Mouse (Mus musculus) left cerebral cortex, postnatal 4 days (tissue): ENCODE measurements around the gene Gnb1l. TPM values are rescaled to one million over a fixed set of nuclear protein-coding genes. Genes with fewer than 3 reads are reported as not detected.

Experiments
- DNase-seq: peaks from one replicate; pipeline ENCODE4 v3.0.0-alpha.2; 2022
- intact Hi-C: fragments of 180-260 bp; cut with DNase I; formaldehyde crosslinking; loops from one replicate; pipeline ENCODE4 v1.15.1; 2025
- total RNA-seq, 2 experiments: library from RNA; stranded (reverse); gene quantifications; 2 replicates each; pipeline ENCODE4 v1.2.3; 2021

Gene Gnb1l
- total RNA-seq, 2 experiments from 2014 or later: 9.0 to 9.2 TPM

GRCm38 (mm10) chr16:18543151-18543829 lies 44.8 kb downstream of the Gnb1l start:
- peak; percentile 59 for DNase-seq
- intact Hi-C loops: no loop called here

DNA sequence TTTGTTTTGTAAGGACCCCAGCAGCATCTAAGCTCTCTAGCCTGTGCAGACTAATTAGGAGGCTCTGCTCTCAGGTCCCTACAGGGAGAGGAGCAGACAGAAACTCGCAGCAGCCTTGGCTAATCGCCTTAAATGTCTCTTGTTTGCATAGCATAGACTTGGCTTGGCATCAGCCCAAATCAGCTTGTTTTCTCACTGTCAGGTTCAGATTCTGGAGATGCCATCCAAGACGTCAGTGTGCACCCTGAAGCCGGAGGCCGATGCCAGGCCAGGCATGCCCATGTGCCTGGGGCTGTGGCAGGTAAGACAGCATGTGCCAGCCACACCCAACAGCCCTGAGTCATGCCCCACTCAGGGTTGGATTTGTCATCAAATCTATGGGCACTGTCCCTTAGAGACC lies 49.4 kb downstream of the Gnb1l start:
- intact Hi-C loops: no loop called here
- peak; percentile 12 for DNase-seq

DNA sequence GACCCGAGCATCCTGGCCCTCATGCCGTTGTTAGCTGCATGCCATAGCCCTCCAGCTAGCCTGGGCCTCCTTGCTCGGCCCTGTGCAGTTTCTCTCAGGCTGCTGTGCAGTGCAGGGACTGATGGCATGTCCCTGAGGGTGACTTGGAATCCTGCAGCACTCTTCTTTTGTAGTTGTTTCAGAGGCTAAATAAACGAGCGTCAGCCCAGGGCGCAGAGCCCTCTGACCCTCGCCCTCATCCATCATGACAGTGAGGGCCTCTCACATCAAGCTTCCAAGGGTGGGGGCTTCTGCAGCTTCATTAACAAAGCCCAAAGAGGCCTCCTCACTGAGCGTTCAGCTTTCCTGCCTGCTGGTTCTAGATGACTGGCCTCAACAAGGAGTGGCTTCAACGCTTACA lies 53.1 kb downstream of the Gnb1l start:
- intact Hi-C loops: no loop called here
- no peak for DNase-seq

DNA sequence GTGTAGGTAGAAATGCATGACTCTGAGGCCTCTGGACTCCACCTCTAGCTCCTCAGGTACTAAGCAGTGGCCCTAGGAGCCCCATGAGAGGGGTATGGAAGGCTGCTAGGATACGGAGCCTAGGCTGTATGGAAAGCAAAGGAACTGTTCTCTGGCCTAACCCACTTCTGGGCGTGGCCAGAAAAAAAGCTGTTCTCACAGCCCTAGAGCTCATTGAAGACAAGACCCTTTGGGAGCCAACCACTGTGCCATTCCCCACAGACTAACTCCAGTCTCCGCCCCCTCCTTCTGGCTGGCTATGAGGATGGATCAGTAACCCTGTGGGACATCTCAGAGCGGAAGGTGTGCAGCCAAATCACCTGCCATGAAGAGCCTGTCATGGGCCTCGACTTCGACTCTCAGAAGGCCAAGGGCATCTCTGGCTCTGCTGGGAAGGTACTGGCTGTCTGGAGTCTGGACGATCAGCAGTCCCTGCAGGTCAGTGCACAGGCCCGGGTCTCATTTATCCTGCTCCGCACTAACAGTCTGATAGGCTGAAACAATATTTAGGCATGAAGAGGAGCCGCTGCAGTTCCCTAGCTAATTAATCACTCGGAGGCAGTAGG lies 53.7 kb downstream of the Gnb1l start:
- intact Hi-C loops: no loop called here

GRCm38 (mm10) chr16:18554721-18555120 lies 56.2 kb downstream of the Gnb1l start:
- intact Hi-C loops: no loop called here
- no peak for DNase-seq

More for the DNA sequence above, 53.7 kb downstream of the Gnb1l start:
- no peak for DNase-seq

DNA sequence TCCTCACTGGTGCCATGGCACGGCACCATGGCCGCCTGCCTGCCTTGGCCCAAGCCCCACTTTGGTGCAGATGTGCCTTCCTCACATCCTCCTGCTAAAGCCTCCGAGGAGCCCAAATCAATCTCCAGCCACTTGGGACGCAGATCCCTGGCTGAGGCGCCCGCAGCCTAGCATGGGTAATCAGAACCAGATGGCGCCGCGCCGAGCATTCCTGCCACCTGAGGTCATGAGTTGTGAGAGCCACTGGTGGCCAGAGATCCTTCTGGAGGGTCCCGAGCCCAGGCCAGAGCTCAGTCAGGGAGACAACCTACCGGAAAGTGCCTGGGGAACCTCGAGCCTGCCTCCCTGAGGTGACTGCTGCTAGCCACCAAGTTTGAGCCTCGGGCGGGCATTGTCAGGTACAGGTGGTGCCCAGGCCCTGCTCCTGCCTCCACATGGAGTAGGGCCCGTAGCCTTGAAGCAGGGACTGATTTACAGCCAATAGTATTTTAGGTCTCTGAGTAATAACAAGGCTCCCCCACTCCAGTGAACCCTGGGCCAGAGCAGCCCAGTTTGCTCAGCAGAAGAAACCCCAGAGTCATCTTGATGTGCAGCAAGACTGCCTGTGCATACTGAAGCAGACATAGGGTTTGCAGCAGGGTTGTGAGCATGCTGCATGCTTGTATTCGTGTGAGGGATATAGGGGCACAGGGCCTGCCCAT lies 56.9 kb downstream of the Gnb1l start:
- intact Hi-C loops: no loop called here
- peak; percentile 24 for DNase-seq

- intact Hi-C loops: no loop called here
- DNase-seq: no peak
Observed at GRCm38 (mm10) chr16:18556461-18556860, 57.9 kb downstream of the Gnb1l start.

DNA sequence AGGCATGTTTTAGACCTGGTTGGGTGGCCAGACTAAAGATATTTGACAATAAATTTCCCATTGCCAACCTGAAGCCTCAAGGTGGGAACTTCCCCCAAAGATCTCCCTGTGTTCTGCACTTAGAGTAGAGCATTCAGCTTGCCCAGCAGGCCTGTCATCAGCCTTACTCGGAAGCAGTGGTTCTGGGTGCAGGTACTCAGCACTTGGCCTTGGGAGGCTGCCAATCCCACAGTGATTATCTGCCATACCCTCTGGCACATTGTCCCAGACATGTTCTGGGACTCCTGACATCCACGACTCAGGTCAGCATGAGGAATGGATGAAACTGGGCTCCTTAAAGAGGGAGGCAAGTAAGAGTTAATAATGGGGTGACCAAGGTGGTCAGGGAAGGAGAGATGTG lies 66.0 kb downstream of the Gnb1l start:
- intact Hi-C loops: no loop called here
- DNase-seq: no peak

- DNase-seq: no peak
- intact Hi-C loops: no loop called here
Observed at GRCm38 (mm10) chr16:18568599-18568998, 70.1 kb downstream of the Gnb1l start.

GRCm38 (mm10) chr16:18574196-18574595 lies 75.7 kb downstream of the Gnb1l start:
- intact Hi-C loops: no loop called here
- no peak for DNase-seq

DNA sequence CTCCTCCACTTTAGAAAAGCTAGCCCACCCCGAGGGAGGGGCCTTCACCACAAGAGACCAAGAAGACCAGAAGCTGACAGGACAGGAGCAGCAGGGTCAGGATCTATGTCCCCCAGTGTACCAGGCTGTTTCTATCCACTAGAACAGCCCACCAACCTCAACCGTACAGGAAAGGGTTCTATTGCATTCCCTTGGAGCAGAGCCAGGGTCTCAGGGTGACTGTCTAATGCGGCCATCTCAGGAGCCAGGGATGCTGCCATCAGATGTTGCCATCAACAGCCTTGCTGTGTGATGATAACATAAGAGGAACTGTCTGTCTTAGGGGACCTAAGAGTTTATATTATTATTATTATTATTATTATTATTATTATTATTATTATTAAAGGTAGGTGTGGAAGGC lies 78.6 kb downstream of the Gnb1l start:
- peak; percentile 43 for DNase-seq
- intact Hi-C loops: no loop called here

- intact Hi-C loops: no loop called here
Observed at GRCm38 (mm10) chr16:18577599-18578160, 79.2 kb downstream of the Gnb1l start.

DNA sequence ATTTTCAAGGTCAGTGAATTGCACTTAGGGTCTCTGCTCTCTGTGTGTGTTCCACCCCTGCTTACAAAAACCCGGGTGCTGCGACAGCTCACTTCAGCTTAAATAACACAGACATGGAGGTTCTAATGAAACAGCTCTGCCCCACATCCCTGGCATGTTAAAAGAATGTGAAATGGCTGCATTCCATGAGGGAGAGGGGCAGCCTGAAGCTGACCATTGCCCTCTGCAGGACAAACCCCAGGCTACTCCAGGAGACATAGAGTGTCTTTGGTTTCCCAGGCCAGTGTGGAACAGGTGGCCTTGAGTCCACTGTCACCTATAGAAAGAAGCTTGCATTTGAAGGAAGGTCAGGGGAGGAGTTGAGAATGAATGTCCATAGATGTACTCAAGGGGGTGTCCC lies 81.9 kb downstream of the Gnb1l start:
- intact Hi-C loops: loop anchor here (10.0 kb wide), 1 partner anchor 136 kb away; no protein-coding TSS in a partner anchor

More at GRCm38 (mm10) chr16:18577599-18578160, 79.2 kb downstream of the Gnb1l start:
- DNase-seq: no peak

GRCm38 (mm10) chr16:18581050-18581622 lies 82.6 kb downstream of the Gnb1l start:
- intact Hi-C loops: loop anchor here (10.0 kb wide), 1 partner anchor 136 kb away; no protein-coding TSS in a partner anchor
- DNase-seq: no peak

More for the DNA sequence above, 81.9 kb downstream of the Gnb1l start:
- DNase-seq: no peak

- intact Hi-C loops: loop anchor here (10.0 kb wide), 1 partner anchor 137 kb away; no protein-coding TSS in a partner anchor
- no peak for DNase-seq
Observed at GRCm38 (mm10) chr16:18581623-18582205, 83.2 kb downstream of the Gnb1l start.

DNA sequence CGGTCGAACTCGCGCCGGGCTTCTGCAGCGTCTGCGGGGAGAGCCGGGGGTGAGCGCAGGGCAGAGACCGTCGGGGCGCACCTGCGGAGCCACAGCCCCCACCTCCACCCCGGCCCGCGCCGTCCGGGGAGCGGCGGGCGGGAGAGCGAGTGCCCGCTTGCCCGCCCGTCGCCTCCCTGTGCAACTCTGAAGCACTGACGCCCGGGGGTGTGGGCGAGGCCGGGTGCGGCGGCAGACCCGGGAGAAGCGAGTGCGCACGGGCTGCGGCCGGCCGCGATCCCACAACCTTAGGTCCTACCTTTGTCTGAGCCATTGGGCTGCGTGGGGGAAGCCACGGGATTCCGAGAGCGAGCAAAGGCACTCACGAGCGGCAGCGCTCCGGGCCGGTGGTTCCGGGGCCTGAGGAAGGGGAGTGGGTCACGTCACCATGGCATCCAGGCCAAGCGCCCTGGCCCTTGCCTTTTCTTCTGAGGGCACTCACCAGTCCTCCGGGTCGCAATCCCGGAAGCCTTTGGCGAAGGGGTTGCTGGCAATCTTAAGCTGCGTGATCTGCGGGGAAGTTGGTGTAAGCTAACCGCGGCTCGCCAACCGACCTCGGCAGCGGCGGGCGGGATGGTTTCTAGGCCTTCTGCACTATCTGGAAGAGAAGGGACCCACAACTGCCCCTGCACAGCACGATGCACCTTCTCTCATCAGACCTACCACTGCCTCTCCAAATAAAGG lies 84.1 kb downstream of the Gnb1l start:
- intact Hi-C loops: loop anchor here (10.0 kb wide), 1 partner anchor 138 kb away; no protein-coding TSS in a partner anchor
- DNase-seq: no peak

GRCm38 (mm10) chr16:18583169-18583568 lies 84.7 kb downstream of the Gnb1l start:
- intact Hi-C loops: loop anchor here (10.0 kb wide), 1 partner anchor 138 kb away; no protein-coding TSS in a partner anchor
- no peak for DNase-seq

DNA sequence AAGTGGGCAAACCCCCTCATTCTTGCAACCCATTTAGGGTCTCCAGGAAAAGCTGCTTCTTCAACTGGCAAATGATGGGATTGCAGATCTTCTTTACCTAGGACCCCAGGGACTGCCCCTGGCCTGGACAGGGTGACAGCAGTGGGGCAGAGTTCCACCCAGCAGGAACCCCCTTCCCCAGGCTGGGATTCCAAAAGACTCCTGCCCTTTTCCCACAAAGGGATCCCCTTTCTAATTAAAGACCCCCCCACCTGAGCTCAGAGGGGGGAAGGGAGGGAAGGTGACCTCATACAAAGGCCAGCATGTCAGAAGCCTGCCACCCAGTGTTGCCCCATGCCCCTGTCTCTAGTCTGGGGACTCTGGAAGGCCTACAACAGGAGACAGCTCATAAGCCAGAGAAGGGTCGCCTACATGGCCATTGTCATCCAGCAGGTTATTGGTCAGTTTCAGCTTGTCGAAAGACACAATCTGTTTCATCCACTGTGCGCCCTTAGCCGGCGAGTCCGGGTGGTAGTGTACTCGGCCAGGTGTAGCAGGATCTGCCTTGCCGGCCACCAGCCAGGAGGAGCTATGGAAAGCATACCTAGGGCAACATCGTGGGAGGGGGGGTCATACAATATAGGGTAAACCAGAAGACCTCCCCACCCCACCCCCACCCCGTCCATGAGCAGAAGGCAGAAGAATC lies 85.3 kb downstream of the Gnb1l start:
- intact Hi-C loops: loop anchor here (10.0 kb wide), 1 partner anchor 139 kb away; no protein-coding TSS in a partner anchor
- no peak for DNase-seq

DNA sequence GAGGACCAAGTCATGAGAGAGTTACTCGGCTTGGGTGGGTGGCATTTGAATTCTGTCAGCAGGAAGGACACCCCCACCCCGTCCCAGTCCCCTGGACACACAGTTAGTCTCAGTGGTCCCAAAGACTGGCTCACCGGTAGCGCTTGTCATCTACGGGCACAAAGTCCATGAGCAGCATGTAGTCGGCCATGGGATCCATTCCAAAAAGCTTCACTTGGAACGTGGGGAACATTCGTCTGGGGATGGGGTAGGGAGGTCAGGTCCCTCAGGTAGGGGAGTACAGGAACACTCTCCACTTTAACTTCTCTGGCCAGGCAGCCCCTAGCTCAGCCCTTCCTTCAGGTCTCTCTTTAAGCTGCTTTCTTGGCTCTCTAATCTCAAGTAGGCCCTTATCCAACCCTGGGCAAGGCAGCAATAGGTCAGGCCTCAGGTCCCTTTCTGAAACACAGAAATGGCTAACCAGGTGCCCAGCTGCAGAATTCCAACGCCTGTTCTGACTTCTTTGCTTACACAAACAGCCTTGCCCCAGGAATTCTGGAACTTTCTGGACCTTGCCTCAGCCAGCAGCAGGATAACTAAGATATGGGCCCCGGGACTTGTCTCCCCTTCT lies 86.5 kb downstream of the Gnb1l start:
- DNase-seq: no peak

More for the DNA sequence above, 86.5 kb downstream of the Gnb1l start:
- intact Hi-C loops: loop anchor here (10.0 kb wide), 1 partner anchor 140 kb away; no protein-coding TSS in a partner anchor
